Mouse (Mus musculus): ENCODE results near the gene Slco2a1.

DNA sequence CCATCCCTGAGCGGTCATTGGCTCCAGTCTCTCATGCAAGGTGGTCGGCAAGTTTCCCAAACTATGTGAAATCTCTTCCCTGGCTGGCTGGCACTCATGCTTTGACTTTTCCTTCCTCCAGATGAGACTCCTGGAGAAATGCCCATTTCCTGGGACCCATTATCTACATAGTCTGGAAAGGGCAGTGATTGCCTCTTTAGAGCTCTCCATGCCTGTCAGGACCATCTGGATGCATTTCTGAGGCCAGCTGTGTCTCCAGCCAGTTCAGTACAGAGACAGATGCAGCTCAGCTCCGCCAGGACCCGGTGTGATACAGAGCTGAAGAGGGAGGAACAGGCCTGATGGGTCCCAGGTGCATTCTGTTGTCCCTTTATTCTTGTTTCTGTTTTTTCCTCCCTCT is 46.3 kb upstream of the Slco2a1 start:
- TF ChIP-seq POLR2A (IDR thresholded peaks at IDR 0.05; ENCODE audit: insufficient read length, low read depth) (no peak), MYOD1 (IDR thresholded peaks at IDR 0.05; ENCODE audit: control insufficient read depth in 1 of 3, insufficient read length in 2 of 3, low read depth in 2 of 3) (no peak), MAX (IDR thresholded peaks at IDR 0.05; ENCODE audit: low read depth) (no peak), USF1 (IDR thresholded peaks at IDR 0.05; ENCODE audit: low read depth) (no peak), E2F4 (IDR thresholded peaks at IDR 0.05; ENCODE audit: insufficient read depth) (no peak), TCF12 (IDR thresholded peaks at IDR 0.05; ENCODE audit: insufficient read depth, poor library complexity, severe bottlenecking) (no peak), POLR2AphosphoS2 (IDR thresholded peaks at IDR 0.05; ENCODE audit: insufficient read length, low read depth) (no peak), SRF (IDR thresholded peaks at IDR 0.05; ENCODE audit: control insufficient read depth, insufficient read length, low read depth) (no peak), REST (IDR thresholded peaks at IDR 0.05; ENCODE audit: insufficient read depth, insufficient read length) (no peak), CEBPB (IDR thresholded peaks at IDR 0.05; ENCODE audit: insufficient read depth, poor library complexity, severe bottlenecking) (no peak), MYOG (IDR thresholded peaks at IDR 0.05; ENCODE audit: control insufficient read depth in 1 of 3, insufficient read depth in 1 of 3, insufficient read length in 2 of 3, low read depth in 2 of 3) (no peak)
